Mouse (Mus musculus): Measurements from ENCODE around the gene Asic3.

The Asic3 gene

DNA sequence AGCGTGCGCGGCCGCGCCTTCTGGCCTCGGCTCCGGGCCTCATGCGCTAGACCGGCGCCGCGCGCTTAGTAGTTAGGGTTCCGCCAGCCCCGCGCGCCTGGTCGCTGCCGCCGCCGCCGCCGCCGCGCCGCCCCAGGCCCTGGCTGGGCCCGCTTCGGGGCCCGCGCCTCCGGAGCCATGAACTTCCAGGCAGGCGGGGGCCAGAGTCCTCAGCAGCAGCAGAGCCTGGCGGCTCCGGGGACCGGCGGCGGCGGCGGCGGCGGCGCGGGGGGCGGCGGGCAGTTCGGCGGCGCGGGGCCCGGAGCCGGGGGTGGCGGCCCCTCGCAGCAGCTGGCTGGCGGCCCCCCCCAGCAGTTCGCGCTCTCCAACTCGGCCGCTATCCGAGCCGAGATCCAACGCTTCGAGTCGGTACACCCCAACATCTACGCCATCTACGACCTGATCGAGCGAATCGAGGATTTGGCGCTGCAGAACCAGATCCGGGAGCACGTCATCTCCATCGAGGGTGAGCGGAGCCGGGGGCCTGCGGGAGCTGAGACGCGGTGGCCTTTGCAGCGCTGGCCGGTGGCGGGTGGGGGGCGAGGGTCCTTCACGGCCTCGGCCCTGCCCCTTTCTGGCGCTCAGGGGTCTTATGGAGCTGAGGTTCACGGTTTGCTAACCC is 39.0 kb downstream of the Asic3 start, which contains the start of gene Agap3:
TSS of gene Agap3 (plus strand) at position 148 of the 661 bp plus-strand sequence.
- under 1% methylated on average over 76 of the region's 85 CpGs for WGBS

DNA sequence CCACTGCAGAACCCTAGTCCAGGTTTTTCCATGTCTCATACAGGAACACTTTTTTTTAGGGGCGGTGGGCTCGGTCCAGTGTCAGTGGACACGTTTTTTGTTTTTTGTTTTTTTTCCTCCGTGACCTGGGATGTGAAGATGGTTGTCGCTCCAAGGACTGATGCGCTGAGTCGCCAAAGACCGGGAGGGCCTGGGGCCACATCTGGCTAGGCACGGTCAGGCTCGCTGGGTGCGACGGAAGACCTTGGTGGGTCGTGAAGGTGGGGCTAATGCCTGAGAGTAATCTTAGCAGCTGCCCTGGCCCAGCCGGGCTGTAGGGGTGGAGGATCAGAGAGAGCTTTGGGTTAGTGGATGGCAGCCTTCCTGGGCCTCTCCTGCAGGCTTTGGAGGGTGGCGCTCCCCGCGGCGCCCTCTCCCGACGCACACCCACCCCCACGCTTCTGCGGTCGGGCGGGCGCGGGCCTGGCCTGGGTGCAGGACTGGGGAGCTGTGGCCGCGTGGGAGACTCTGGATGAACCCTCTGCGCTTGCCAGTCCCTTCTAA is 39.6 kb downstream of the Asic3 start:
- WGBS: under 1% methylated on average over 29 of the region's 29 CpGs

DNA sequence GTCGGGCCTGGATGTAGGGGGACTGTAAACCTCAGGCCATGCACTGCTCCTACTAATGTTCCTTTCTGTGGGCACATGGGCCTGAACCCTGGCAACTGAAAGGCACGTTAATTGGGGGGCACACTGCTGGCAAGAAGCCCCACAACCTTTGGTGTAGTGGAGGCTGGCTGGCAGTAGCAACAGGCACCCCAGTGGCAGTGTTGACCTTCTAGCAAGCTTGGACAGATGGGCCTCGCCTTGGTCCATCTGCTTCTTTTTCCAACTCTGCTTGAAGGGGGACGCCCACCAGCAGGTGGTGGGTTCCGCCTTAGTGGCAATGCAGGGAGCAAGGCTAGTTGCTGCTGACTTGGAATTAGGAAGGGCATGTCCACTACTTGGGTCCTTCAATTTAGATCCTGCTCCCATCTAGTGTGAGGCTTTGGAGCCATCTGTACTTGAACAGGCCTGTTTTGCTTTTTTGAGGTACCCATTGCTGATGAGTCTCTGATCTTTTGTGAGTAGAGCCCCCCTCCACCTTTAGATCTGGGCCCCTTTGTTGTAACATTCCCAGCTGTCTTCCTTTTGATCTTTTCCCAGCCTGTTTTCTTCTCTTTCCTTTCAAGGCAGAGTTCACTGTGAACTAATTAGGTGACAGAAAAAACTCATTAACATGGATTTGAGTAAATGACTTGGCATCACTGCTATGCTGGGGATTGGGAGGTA is 40.2 kb downstream of the Asic3 start:
- 11% methylated on average over 5 of the region's 5 CpGs for WGBS

DNA sequence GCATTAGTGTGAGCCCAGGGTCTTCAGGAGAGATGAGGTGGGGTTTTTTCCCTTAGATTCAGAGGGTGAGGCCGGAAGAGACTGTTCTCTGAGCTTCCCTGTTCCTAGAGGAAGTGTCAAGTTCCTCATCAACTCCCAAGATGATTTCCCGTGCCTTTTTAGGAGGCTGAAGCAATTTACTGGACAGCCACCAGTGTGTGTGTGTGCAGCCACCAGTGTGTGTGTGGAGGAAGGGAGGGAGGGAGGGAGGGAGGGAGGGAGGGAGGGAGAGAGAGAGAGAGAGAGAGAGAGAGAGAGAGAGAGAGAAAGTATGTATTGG is 40.8 kb downstream of the Asic3 start:
- 10% methylated on average over 2 of the region's 2 CpGs for WGBS

DNA sequence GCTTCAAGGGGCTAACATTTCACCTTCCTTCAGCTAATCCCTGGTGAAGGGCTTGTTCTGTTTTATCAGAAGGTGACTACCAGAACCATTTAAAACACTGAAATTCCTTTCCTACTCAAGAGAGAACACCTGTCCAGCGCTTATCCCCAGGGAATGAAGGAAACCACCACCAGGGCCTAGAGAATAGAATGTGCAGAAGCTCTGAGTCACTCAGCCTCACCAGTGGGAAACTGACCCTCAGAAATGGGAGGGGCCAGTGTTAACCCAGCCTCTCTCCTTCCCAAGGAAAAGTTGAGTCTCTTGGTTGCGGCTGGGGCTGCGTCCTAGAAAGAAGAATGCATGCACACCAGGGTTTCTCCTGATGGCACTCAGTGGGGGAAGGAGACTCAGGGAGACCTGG is 41.9 kb downstream of the Asic3 start:
- WGBS: 44% methylated on average over 3 of the region's 3 CpGs

DNA sequence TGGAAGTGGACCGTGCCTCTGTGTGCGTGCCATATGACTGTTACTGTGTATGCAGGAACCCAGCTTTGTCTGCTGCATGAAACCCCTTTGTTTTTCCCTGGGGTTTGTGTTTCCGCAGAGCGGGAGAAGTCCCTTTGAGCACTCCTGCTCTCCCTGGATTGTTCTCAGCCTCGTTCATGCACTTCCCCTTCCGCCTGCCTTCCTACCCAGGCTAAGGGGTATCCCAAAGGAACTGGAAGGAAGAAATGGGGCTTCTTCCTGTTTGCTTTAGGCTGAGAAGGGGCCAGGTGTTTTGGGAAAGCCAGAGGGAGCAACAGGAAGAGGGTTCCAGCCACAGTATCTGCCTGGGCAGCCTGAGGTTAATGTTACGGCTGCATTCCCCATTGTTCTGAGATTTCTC is 42.4 kb downstream of the Asic3 start:
- 45% methylated on average over 7 of the region's 7 CpGs for WGBS

DNA sequence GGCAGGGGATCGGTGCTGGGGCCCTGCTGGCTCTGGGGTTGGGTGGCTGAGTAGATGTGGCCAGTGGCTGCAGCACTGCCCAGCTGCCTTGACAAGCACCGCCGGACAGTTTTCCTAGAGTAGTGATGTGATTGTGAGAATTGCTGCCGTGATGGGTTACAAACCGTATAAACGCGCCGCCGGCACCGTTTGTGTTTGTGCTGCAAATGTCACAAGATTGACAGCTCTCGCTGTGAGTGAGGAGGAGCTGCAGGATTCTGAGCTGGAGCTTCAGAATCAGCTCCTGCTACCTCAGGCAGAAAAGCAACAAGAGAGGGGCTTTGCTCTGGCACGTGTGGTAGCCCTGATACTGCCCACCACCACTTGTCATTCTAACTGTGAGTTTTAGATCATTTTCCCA is 53.6 kb downstream of the Asic3 start:
- 36% methylated on average over 12 of the region's 12 CpGs for WGBS
